Mouse (Mus musculus) thymus, adult 2 months (tissue): ENCODE measurements around the gene Il1rapl2.

Experiments
- CTCF ChIP-seq: fragments of 200-500 bp; IDR thresholded peaks from 2 replicates; pipeline ENCODE4 v1.5.1; 2012; ENCODE audit warnings: mild to moderate bottlenecking, control low read depth, low read length, moderate library complexity, borderline replicate concordance; ENCODE audit not compliant: control insufficient read depth, poor library complexity, insufficient read depth; ENCODE audit errors: extremely low read depth
- POLR2A ChIP-seq: fragments of 200-500 bp; IDR thresholded peaks from 2 replicates; pipeline ENCODE4 v1.6.1; 2012; ENCODE audit warnings: mild to moderate bottlenecking, low read length, control low read depth, moderate library complexity; ENCODE audit not compliant: control insufficient read depth, poor library complexity, insufficient read depth; ENCODE audit errors: extremely low read depth

DNA sequence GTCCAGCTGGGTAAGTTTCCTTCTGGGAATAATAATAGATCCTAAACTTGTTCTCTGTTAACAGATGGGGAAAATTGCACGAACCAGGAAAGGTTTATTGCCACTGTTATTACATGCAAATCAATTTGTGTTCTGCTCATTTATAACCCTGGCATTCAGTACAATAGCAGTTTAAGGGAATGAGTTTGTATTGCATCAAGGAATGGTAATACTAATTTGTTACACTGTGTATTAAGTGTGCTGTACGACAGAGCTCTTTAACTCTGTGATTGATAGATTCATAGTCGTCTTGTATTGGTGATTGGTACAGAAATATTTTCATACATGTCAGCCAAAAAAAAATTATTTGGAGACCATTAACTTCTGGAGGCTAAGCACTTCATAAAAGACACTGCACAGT lies 934.6 kb downstream of the Il1rapl2 start:
- TF ChIP-seq POLR2A (no peak), CTCF (no peak)
